Mouse (Mus musculus) cerebellum, postnatal 36 days (tissue): Measurements from ENCODE around the gene Ugt1a6a.

Experiments
- DNase-seq, 2 experiments: peaks; one replicate each; pipeline ENCODE4 v3.0.0; 2021 to 2022; ENCODE audit warnings: mixed read lengths in 2 of 2

Gene Ugt1a6a

GRCm38 (mm10) chr1:88230421-88230820 lies 95.8 kb downstream of the Ugt1a6a start:
- DNase-seq: no peak

GRCm38 (mm10) chr1:88230981-88231802 lies 96.6 kb downstream of the Ugt1a6a start:
- no peak for DNase-seq

GRCm38 (mm10) chr1:88231803-88232499 lies 97.3 kb downstream of the Ugt1a6a start:
- DNase-seq: no peak

GRCm38 (mm10) chr1:88232664-88233380 lies 98.2 kb downstream of the Ugt1a6a start:
- no peak for DNase-seq

GRCm38 (mm10) chr1:88233421-88234247 lies 99.0 kb downstream of the Ugt1a6a start:
- no peak for DNase-seq

GRCm38 (mm10) chr1:88234248-88234610 lies 99.6 kb downstream of the Ugt1a6a start:
- no peak for DNase-seq

- no peak for DNase-seq
These were observed 100.0 kb downstream of the Ugt1a6a start for GRCm38 (mm10) chr1:88234646-88235045.

- no peak for DNase-seq
These were observed 100.7 kb downstream of the Ugt1a6a start for GRCm38 (mm10) chr1:88235046-88235893.

GRCm38 (mm10) chr1:88235894-88236415 lies 101.3 kb downstream of the Ugt1a6a start:
- no peak for DNase-seq

- no peak for DNase-seq
These were observed 102.7 kb downstream of the Ugt1a6a start for GRCm38 (mm10) chr1:88237311-88237710.

GRCm38 (mm10) chr1:88238771-88239170 lies 104.2 kb downstream of the Ugt1a6a start:
- no peak for DNase-seq

GRCm38 (mm10) chr1:88240072-88240471 lies 105.5 kb downstream of the Ugt1a6a start:
- no peak for DNase-seq

- DNase-seq: no peak
These were observed 106.0 kb downstream of the Ugt1a6a start for GRCm38 (mm10) chr1:88240579-88240978.

GRCm38 (mm10) chr1:88243861-88244260 lies 109.3 kb downstream of the Ugt1a6a start:
- DNase-seq: no peak

- no peak for DNase-seq
These were observed 111.3 kb downstream of the Ugt1a6a start for GRCm38 (mm10) chr1:88245881-88246280.

GRCm38 (mm10) chr1:88246386-88246785 lies 111.8 kb downstream of the Ugt1a6a start:
- no peak for DNase-seq

- DNase-seq: no peak
These were observed 113.1 kb downstream of the Ugt1a6a start for GRCm38 (mm10) chr1:88247660-88248059.

- no peak for DNase-seq
These were observed 114.0 kb downstream of the Ugt1a6a start for GRCm38 (mm10) chr1:88248658-88249057.

GRCm38 (mm10) chr1:88249596-88249995 lies 115.0 kb downstream of the Ugt1a6a start:
- DNase-seq: no peak

- no peak for DNase-seq
These were observed 115.4 kb downstream of the Ugt1a6a start for GRCm38 (mm10) chr1:88250023-88250422.

- no peak for DNase-seq
These were observed 118.5 kb downstream of the Ugt1a6a start for GRCm38 (mm10) chr1:88253106-88253505.
